Mouse (Mus musculus) kidney, embryonic 14.5 days (tissue): ENCODE data around the gene Rmnd5b. TPM values are rescaled to one million over a fixed set of nuclear protein-coding genes. Genes with fewer than 3 reads are reported as not detected.
"Not testable (repeated sequence)": the region's sequence is repeated elsewhere in the genome, so short reads cannot be mapped to it uniquely, and the experiment has no call there.

Experiments
- ATAC-seq: fragments of 200-750 bp; cut with Nextera tagmentation; 2 replicates; pipeline ENCODE4 v1.8.0; 2017; ENCODE audit warnings: moderate number of reproducible peaks, mild to moderate bottlenecking, moderate TSS enrichment, moderate library complexity; ENCODE audit not compliant: low FRiP score, low TSS enrichment
- H3K27ac ChIP-seq: fragments of 300-500 bp; sonication (generic); 2 replicates; pipeline ENCODE4 v1.5.1; 2014; ENCODE audit warnings: low read depth, mild to moderate bottlenecking, low read length, moderate library complexity, mixed read lengths
- H3K27me3 ChIP-seq: fragments of 300-500 bp; sonication (generic); 2 replicates; pipeline ENCODE4 v1.6.1; 2014; ENCODE audit warnings: mild to moderate bottlenecking, low read length; ENCODE audit not compliant: control insufficient read depth, insufficient read depth
- H3K36me3 ChIP-seq: fragments of 300-500 bp; sonication (generic); 2 replicates; pipeline ENCODE4 v1.6.1; 2014; ENCODE audit warnings: low read length, mixed read lengths; ENCODE audit not compliant: control insufficient read depth, insufficient read depth
- H3K4me1 ChIP-seq: fragments of 300-500 bp; sonication (generic); 2 replicates; pipeline ENCODE4 v1.6.1; 2014; ENCODE audit warnings: low read length, mixed read lengths; ENCODE audit not compliant: control insufficient read depth, insufficient read depth
- H3K4me2 ChIP-seq: fragments of 300-500 bp; sonication (generic); replicated peaks from 2 replicates; pipeline ENCODE4 v1.6.1; 2014; ENCODE audit warnings: low read depth, mild to moderate bottlenecking, low read length
- H3K4me3 ChIP-seq: fragments of 300-500 bp; sonication (generic); 2 replicates; pipeline ENCODE4 v1.5.1; 2014; ENCODE audit warnings: mild to moderate bottlenecking, low read length
- H3K9ac ChIP-seq: fragments of 300-500 bp; sonication (generic); 2 replicates; pipeline ENCODE4 v1.6.1; 2014; ENCODE audit warnings: low read depth, mild to moderate bottlenecking, low read length, moderate library complexity
- H3K9me3 ChIP-seq: fragments of 300-500 bp; sonication (generic); 2 replicates; pipeline ENCODE4 v1.6.1; 2016; ENCODE audit warnings: low read length; ENCODE audit not compliant: control insufficient read depth
- WGBS: fragments of 180-500 bp; shearing (Covaris S2); extraction: QIAGEN DNeasy Blood & Tissue Kit; methylation state at CpG from one replicate; pipeline ENCODE4 v1.1.7; 2014; 5-methylcytosine and 5-hydroxymethylcytosine counted together
- polyA plus RNA-seq: library from polyadenylated mRNA; unstranded; fragments of >200 nt; fragmentation: Nextera tagmentation; extraction: Ambion mirVana; gene quantifications from 2 replicates; pipeline ENCODE4 v1.2.1, GENCODE M21; 2014

Rmnd5b gene
- polyA plus RNA-seq, 1 experiment from 2014 or later, result 48.7 TPM

DNA sequence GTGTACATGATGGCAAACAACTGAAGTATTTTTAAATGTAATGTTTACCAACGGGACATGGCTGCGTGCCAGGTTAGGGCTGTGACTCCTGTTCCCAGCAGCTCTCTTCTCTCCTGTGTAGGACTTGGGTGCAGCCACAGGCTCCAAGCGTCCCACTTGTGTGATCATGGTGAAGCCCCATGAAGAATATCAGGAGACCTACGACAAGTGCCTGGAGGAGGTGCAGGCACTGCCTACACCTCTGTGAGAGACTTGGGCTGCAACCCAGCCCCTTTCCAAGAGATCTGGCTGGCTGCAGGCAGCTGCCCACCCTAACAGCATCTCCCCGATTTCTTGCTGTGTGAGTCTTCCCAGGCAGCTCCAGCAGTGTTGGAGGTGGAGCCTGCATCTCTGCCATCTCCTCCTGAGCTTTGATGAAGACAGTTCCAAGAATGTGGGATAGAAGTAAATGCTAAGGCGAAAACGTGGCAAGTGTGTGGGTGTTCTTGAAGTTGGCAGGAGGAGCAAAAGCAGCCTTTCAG is 12.7 kb downstream of the Rmnd5b start:
- WGBS, result 92% methylated on average over 7 of the region's 7 CpGs
- no peak for ATAC-seq
- Histone ChIP-seq H3K36me3 (peaks cover 58% of the 10 kb centered on the region), H3K27me3 (no peaks in the 10 kb centered on the region), H3K9me3 (no peaks in the 10 kb centered on the region), H3K4me3 (no peak overlapping the region), H3K9ac (no peak overlapping the region), H3K4me1 (peaks cover 11% of the 10 kb centered on the region), H3K4me2 (no peak overlapping the region), H3K27ac (no peak overlapping the region)

- 95% methylated on average over 2 of the region's 2 CpGs for WGBS
- no peak overlapping the region for H3K9ac ChIP-seq
- no peak for ATAC-seq
- H3K9me3 ChIP-seq, result no peaks in the 10 kb centered on the region
- H3K36me3 ChIP-seq, result peaks cover 45% of the 10 kb centered on the region
- no peak overlapping the region for H3K4me2 ChIP-seq
- H3K27ac ChIP-seq, result no peak overlapping the region
- H3K4me3 ChIP-seq, result no peak overlapping the region
- H3K4me1 ChIP-seq, result peaks cover 11% of the 10 kb centered on the region
- no peaks in the 10 kb centered on the region for H3K27me3 ChIP-seq
These were observed 13.9 kb downstream of the Rmnd5b start for GRCm38 (mm10) chr11:51621776-51622175.

GRCm38 (mm10) chr11:51620084-51620483 is 15.6 kb downstream of the Rmnd5b start:
- Histone ChIP-seq H3K27me3 (no peaks in the 10 kb centered on the region), H3K9ac (peak overlapping the region; percentile 82), H3K4me3 (peak overlapping the region; percentile 82), H3K36me3 (peaks cover 31% of the 10 kb centered on the region), H3K4me2 (peak overlapping the region; percentile 57), H3K4me1 (peaks cover 14% of the 10 kb centered on the region), H3K9me3 (no peaks in the 10 kb centered on the region), H3K27ac (no peak overlapping the region)
- WGBS, result 2% methylated on average over 11 of the region's 11 CpGs
- no peak for ATAC-seq

- ATAC-seq, result peak; percentile 91
- no peaks in the 10 kb centered on the region for H3K9me3 ChIP-seq
- WGBS, result under 1% methylated on average over 51 of the region's 51 CpGs
- no peak within 1 kb of the TSS for H3K27ac ChIP-seq
- H3K4me3 ChIP-seq, result peak within 1 kb of the TSS; percentile 82
- peaks cover 26% of the 10 kb centered on the region for H3K36me3 ChIP-seq
- peak within 1 kb of the TSS; percentile 82 for H3K9ac ChIP-seq
- H3K4me1 ChIP-seq, result peaks cover 16% of the 10 kb centered on the region
- no peaks in the 10 kb centered on the region for H3K27me3 ChIP-seq
- peak within 1 kb of the TSS; percentile 57 for H3K4me2 ChIP-seq
These were observed 16.2 kb downstream of the Rmnd5b start, which contains the start of gene Nhp2 for GRCm38 (mm10) chr11:51619409-51620060. Nhp2 (plus strand) TSS chr11:51619735.

- H3K4me1 ChIP-seq, result peaks cover 16% of the 10 kb centered on the region
- no peaks in the 10 kb centered on the region for H3K9me3 ChIP-seq
- peak overlapping the region; percentile 82 for H3K4me3 ChIP-seq
- 51% methylated on average over 8 of the region's 8 CpGs for WGBS
- no peak overlapping the region for H3K27ac ChIP-seq
- peaks cover 20% of the 10 kb centered on the region for H3K36me3 ChIP-seq
- peak overlapping the region; percentile 57 for H3K4me2 ChIP-seq
- H3K27me3 ChIP-seq, result no peaks in the 10 kb centered on the region
- no peak overlapping the region; the same call in 1 of the 2 replicates for H3K9ac ChIP-seq
- peak; percentile 56 for ATAC-seq
These were observed 16.7 kb downstream of the Rmnd5b start for GRCm38 (mm10) chr11:51618894-51619408.

GRCm38 (mm10) chr11:51617693-51618092 is 18.0 kb downstream of the Rmnd5b start:
- H3K4me2 ChIP-seq, result no peak overlapping the region
- H3K27me3 ChIP-seq, result no peaks in the 10 kb centered on the region
- H3K4me3 ChIP-seq, result no peak overlapping the region
- no peak overlapping the region for H3K9ac ChIP-seq
- WGBS, result 2% methylated on average over 4 of the region's 4 CpGs
- H3K4me1 ChIP-seq, result peaks cover 16% of the 10 kb centered on the region
- H3K9me3 ChIP-seq, result no peaks in the 10 kb centered on the region
- ATAC-seq, result no peak
- H3K27ac ChIP-seq, result no peak overlapping the region
- peaks cover 7% of the 10 kb centered on the region for H3K36me3 ChIP-seq

GRCm38 (mm10) chr11:51616113-51616512 is 19.6 kb downstream of the Rmnd5b start:
- H3K4me3 ChIP-seq, H3K9me3 ChIP-seq, ATAC-seq, H3K27ac ChIP-seq, H3K9ac ChIP-seq, H3K36me3 ChIP-seq, H3K27me3 ChIP-seq: not testable (repeated sequence)
- Histone ChIP-seq H3K4me2 (peak overlapping the region; percentile 68), H3K4me1 (peaks cover 15% of the 10 kb centered on the region)
- WGBS, result 93% methylated on average over 7 of the region's 7 CpGs

GRCm38 (mm10) chr11:51615601-51616000 is 20.1 kb downstream of the Rmnd5b start:
- peak overlapping the region; percentile 86 for H3K27ac ChIP-seq
- WGBS, result 1% methylated on average over 14 of the region's 14 CpGs

DNA sequence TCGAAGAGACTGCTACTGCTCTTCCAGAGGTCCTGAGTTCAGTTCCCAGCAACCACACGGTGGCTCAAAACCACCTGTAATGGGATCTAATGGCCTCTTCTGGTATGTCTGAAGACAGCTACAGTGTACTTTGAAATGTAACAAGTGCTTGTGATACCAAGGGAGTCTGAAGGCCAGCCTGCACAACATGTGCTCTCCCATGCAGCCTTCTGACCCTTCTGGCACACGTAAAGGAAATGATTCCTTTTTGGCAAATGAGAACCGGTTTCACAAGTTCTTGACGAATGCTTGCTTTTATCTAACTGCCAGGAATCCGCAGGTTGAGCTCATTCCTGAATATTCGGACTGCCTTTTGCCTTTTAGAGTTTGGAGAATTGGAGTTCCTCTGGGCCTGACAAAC is 20.6 kb downstream of the Rmnd5b start:
- no peak for ATAC-seq
- H3K4me2 ChIP-seq, result peak overlapping the region; percentile 68
- no peaks in the 10 kb centered on the region for H3K27me3 ChIP-seq
- 34% methylated on average over 7 of the region's 7 CpGs for WGBS
- H3K9ac ChIP-seq, result peak overlapping the region; percentile 65
- peak overlapping the region; percentile 86 for H3K27ac ChIP-seq
- H3K36me3 ChIP-seq, result no peaks in the 10 kb centered on the region
- peaks cover 6% of the 10 kb centered on the region for H3K4me1 ChIP-seq
- peak overlapping the region; percentile 33 for H3K4me3 ChIP-seq
- H3K9me3 ChIP-seq, result no peaks in the 10 kb centered on the region

More at GRCm38 (mm10) chr11:51615601-51616000, 20.1 kb downstream of the Rmnd5b start:
- peak overlapping the region; percentile 65 for H3K9ac ChIP-seq
- peak; percentile 64; the same call in 1 of the 2 replicates for ATAC-seq
- H3K36me3 ChIP-seq, result no peaks in the 10 kb centered on the region
- no peaks in the 10 kb centered on the region for H3K27me3 ChIP-seq
- H3K9me3 ChIP-seq, result no peaks in the 10 kb centered on the region
- H3K4me1 ChIP-seq, result peaks cover 10% of the 10 kb centered on the region
- H3K4me2 ChIP-seq, result peak overlapping the region; percentile 68
- peak overlapping the region; percentile 33 for H3K4me3 ChIP-seq
